Mouse (Mus musculus) bone marrow macrophage, adult 2 months (primary cell): ENCODE data around the gene Sv2c. TPM values are rescaled to one million over a fixed set of nuclear protein-coding genes. Genes with fewer than 3 reads are reported as not detected.

Experiments
- H3K27ac ChIP-seq: 2 replicates; pipeline ENCODE4 v1.5.1; 2012; ENCODE audit warnings: low read depth, low read length; ENCODE audit not compliant: insufficient read depth
- H3K4me1 ChIP-seq: 2 replicates; pipeline ENCODE4 v1.6.1; 2012; ENCODE audit warnings: low read length; ENCODE audit not compliant: control insufficient read depth, insufficient read depth
- H3K4me3 ChIP-seq: 2 replicates; pipeline ENCODE4 v1.5.1; 2012; ENCODE audit warnings: mild to moderate bottlenecking, low read length, moderate library complexity; ENCODE audit not compliant: insufficient read depth
- CTCF ChIP-seq: IDR thresholded peaks from 2 replicates; pipeline ENCODE4 v1.5.1; 2012; ENCODE audit warnings: low read depth, mild to moderate bottlenecking, low read length, moderate library complexity
- POLR2A ChIP-seq: IDR thresholded peaks from 2 replicates; pipeline ENCODE4 v1.6.1; 2012; ENCODE audit warnings: mild to moderate bottlenecking, low read depth, low read length, borderline replicate concordance
- polyA plus RNA-seq: library from polyadenylated mRNA; stranded (reverse); fragments of >200 nt; gene quantifications from 2 replicates; pipeline ENCODE4 v1.2.4, GENCODE M21; 2012; ENCODE audit not compliant: missing spikeins, insufficient read depth, insufficient read length

The Sv2c gene
- polyA plus RNA-seq, 1 experiment = not detected

- TF ChIP-seq POLR2A (no peak), CTCF (no peak)
- H3K27ac ChIP-seq = no peak overlapping the region
- H3K4me3 ChIP-seq = no peak overlapping the region
- H3K4me1 ChIP-seq = peaks cover 22% of the 10 kb centered on the region
Measured at GRCm38 (mm10) chr13:95959651-95960476, 172.5 kb downstream of the Sv2c start.

- peaks cover 22% of the 10 kb centered on the region for H3K4me1 ChIP-seq
- H3K27ac ChIP-seq = peak overlapping the region; percentile 52
- H3K4me3 ChIP-seq = peak overlapping the region; percentile 23
- TF ChIP-seq POLR2A (no peak), CTCF (no peak)
Measured at GRCm38 (mm10) chr13:95957134-95957533, 175.2 kb downstream of the Sv2c start.

- peaks cover 22% of the 10 kb centered on the region for H3K4me1 ChIP-seq
- no peak overlapping the region for H3K27ac ChIP-seq
- no peak for TF ChIP-seq CTCF
- no peak for TF ChIP-seq POLR2A
- H3K4me3 ChIP-seq = no peak overlapping the region
Measured at GRCm38 (mm10) chr13:95956327-95956781, 176.0 kb downstream of the Sv2c start.

- Histone ChIP-seq H3K4me3 (no peak overlapping the region), H3K27ac (no peak overlapping the region), H3K4me1 (peaks cover 26% of the 10 kb centered on the region)
- TF ChIP-seq CTCF (no peak), POLR2A (no peak)
Measured at GRCm38 (mm10) chr13:95955204-95955603, 177.2 kb downstream of the Sv2c start.

GRCm38 (mm10) chr13:95953636-95954035 lies 178.7 kb downstream of the Sv2c start:
- H3K4me3 ChIP-seq = no peak overlapping the region
- H3K4me1 ChIP-seq = peaks cover 35% of the 10 kb centered on the region
- TF ChIP-seq CTCF (no peak), POLR2A (no peak)
- no peak overlapping the region for H3K27ac ChIP-seq

GRCm38 (mm10) chr13:95952263-95952662 lies 180.1 kb downstream of the Sv2c start:
- peaks cover 30% of the 10 kb centered on the region for H3K4me1 ChIP-seq
- no peak overlapping the region for H3K4me3 ChIP-seq
- no peak for TF ChIP-seq CTCF
- TF ChIP-seq POLR2A = no peak
- H3K27ac ChIP-seq = no peak overlapping the region

GRCm38 (mm10) chr13:95951098-95951894 lies 181.1 kb downstream of the Sv2c start:
- TF ChIP-seq CTCF (peak; percentile 6; the same call in 1 of the 2 replicates), POLR2A (no peak)
- Histone ChIP-seq H3K27ac (no peak overlapping the region), H3K4me1 (peaks cover 24% of the 10 kb centered on the region), H3K4me3 (no peak overlapping the region)

- Histone ChIP-seq H3K27ac (no peak overlapping the region), H3K4me1 (peaks cover 17% of the 10 kb centered on the region), H3K4me3 (no peak overlapping the region)
- TF ChIP-seq CTCF (no peak; the same call in 1 of the 2 replicates), POLR2A (no peak)
Measured at GRCm38 (mm10) chr13:95950434-95951091, 181.8 kb downstream of the Sv2c start.

- Histone ChIP-seq H3K4me3 (no peak overlapping the region), H3K4me1 (peaks cover 17% of the 10 kb centered on the region), H3K27ac (peak overlapping the region; percentile 38; the same call in 1 of the 2 replicates)
- TF ChIP-seq CTCF (no peak), POLR2A (no peak)
Measured at GRCm38 (mm10) chr13:95949356-95949755, 183.0 kb downstream of the Sv2c start.
